Mouse (Mus musculus): Measurements from ENCODE around the gene Hs2st1. TPM values are rescaled to one million over a fixed set of nuclear protein-coding genes. Genes with fewer than 3 reads are reported as not detected.

Hs2st1 gene
- polyA plus RNA-seq, 1 experiment: 8.8 TPM

DNA sequence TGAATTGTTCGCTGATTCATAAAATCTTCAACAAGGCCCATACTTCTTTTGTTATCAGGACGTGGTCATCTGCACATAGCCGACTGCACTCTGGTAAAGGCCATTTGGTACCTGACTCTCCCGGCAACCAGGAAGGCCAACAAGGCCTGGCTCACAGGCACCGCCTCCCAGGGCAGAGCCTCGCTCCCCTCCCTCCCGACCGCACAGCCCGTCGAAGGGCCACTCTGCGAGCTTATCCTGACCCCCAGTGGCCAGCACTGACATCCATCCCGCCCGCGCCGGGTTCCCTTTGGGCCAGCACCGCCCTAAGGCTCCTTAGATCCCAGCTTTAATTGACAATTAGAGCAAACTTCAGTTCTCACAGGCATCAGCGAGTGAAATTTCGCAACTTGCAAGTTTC is 189.1 kb downstream of the Hs2st1 start:
- TF ChIP-seq GATA1 (IDR thresholded peaks at IDR 0.05; ENCODE audit: low read length): no peak

DNA sequence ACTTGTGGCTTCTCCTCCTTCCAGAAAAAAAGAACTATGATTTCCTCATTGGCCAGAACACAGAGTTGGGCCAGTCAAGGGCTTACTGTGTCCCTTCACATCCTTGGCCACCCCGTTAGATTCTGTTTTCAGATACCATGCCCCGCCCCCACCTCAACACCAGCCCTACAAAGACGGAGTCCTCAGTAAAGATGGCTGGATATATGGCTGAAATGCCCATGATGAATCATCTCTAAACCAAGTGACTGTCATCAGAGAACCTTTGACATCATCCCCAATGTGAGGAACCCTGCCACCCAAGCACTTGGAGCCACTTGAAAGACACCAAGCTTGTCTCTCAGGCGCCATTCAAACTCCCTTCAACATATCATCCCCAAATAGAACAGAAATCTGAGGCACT is 190.2 kb downstream of the Hs2st1 start:
- no peak for TF ChIP-seq GATA1 (IDR thresholded peaks at IDR 0.05; ENCODE audit: low read length)

Other genes starting within 250 kb of the Hs2st1 start
- gene Selenof, start 123 bp upstream of the Hs2st1 start, polyA plus RNA-seq (2012): 25.3 and 42.8 TPM in 2 replicates
- gene Sh3glb1, start 150.2 kb upstream of the Hs2st1 start, polyA plus RNA-seq (2012): 55.3 and 86.4 TPM in 2 replicates
- gene Clca3a1, start 190.8 kb upstream of the Hs2st1 start, polyA plus RNA-seq (2012): 0.29 and 0.32 TPM in 2 replicates
- not detected in 2 replicates for gene Clca3a2, start 249.3 kb upstream of the Hs2st1 start, polyA plus RNA-seq (2012)